Mouse (Mus musculus) heart, postnatal 0 days (tissue): ENCODE results near the gene Itgb1. TPM values are rescaled to one million over a fixed set of nuclear protein-coding genes. Genes with fewer than 3 reads are reported as not detected.

ENCODE experiments used
- ATAC-seq: fragments of 200-750 bp; cut with Nextera tagmentation; 2 replicates; pipeline ENCODE4 v1.8.0; 2017; ENCODE audit warnings: low read depth, moderate number of reproducible peaks, moderate library complexity; ENCODE audit not compliant: insufficient read depth
- DNase-seq: peaks from one replicate; pipeline ENCODE4 v3.0.0-alpha.2; 2016; ENCODE audit warnings: low spot score
- H3K27ac ChIP-seq: fragments of 300-500 bp; sonication (generic); 2 replicates; pipeline ENCODE4 v1.5.1; 2014; ENCODE audit warnings: low read depth, mild to moderate bottlenecking
- H3K27me3 ChIP-seq: fragments of 300-500 bp; sonication (generic); 2 replicates; pipeline ENCODE4 v1.6.1; 2014; ENCODE audit warnings: low read length, mixed read lengths; ENCODE audit not compliant: control insufficient read depth, insufficient read depth
- H3K36me3 ChIP-seq: fragments of 300-500 bp; sonication (generic); replicated peaks from 2 replicates; pipeline ENCODE4 v1.6.1; 2014; ENCODE audit warnings: low read length, mixed read lengths; ENCODE audit not compliant: control insufficient read depth, insufficient read depth
- H3K4me1 ChIP-seq: fragments of 300-500 bp; sonication (generic); 2 replicates; pipeline ENCODE4 v1.6.1; 2014; ENCODE audit warnings: antibody characterized with exemption; ENCODE audit not compliant: control insufficient read depth, insufficient read depth
- H3K4me2 ChIP-seq: fragments of 300-500 bp; sonication (generic); 2 replicates; pipeline ENCODE4 v1.6.1; 2014; ENCODE audit warnings: low read depth, mild to moderate bottlenecking, low read length, moderate library complexity
- H3K4me3 ChIP-seq: fragments of 300-500 bp; sonication (generic); 2 replicates; pipeline ENCODE4 v1.5.1; 2014; ENCODE audit warnings: low read depth, low read length
- H3K9ac ChIP-seq: fragments of 300-500 bp; sonication (generic); replicated peaks from 2 replicates; pipeline ENCODE4 v1.6.1; 2014; ENCODE audit warnings: low read depth, low read length, mixed read lengths
- H3K9me3 ChIP-seq: fragments of 300-500 bp; sonication (generic); replicated peaks from 2 replicates; pipeline ENCODE4 v1.6.1; 2016; ENCODE audit warnings: low read length; ENCODE audit not compliant: control insufficient read depth
- CTCF ChIP-seq: IDR thresholded peaks from 2 replicates; pipeline ENCODE4 v1.5.1; 2016; ENCODE audit warnings: antibody characterized with exemption, control low read depth, low read depth
- EP300 ChIP-seq: IDR thresholded peaks from 2 replicates; pipeline ENCODE4 v1.6.1; 2016; ENCODE audit warnings: antibody characterized with exemption, low read depth
- WGBS: fragments of 180-500 bp; shearing (Covaris S2); extraction: QIAGEN DNeasy Blood & Tissue Kit; methylation state at CpG from one replicate; pipeline ENCODE4 v1.1.7; 2014; 5-methylcytosine and 5-hydroxymethylcytosine counted together
- polyA plus RNA-seq: library from polyadenylated mRNA; unstranded; fragments of >200 nt; fragmentation: Nextera tagmentation; extraction: Ambion mirVana; gene quantifications from 2 replicates; pipeline ENCODE4 v1.2.1, GENCODE M21; 2015
- total RNA-seq: library from RNA; depleted of rRNA; stranded (reverse); fragments of >200 nt; gene quantifications from 2 replicates; pipeline ENCODE4 v1.2.3, GENCODE M21; 2014; ENCODE audit warnings: low replicate concordance; rRNA removed

The Itgb1 gene
- total RNA-seq = 240 and 317 TPM in 2 replicates
- 289 and 315 TPM in 2 replicates for polyA plus RNA-seq

DNA sequence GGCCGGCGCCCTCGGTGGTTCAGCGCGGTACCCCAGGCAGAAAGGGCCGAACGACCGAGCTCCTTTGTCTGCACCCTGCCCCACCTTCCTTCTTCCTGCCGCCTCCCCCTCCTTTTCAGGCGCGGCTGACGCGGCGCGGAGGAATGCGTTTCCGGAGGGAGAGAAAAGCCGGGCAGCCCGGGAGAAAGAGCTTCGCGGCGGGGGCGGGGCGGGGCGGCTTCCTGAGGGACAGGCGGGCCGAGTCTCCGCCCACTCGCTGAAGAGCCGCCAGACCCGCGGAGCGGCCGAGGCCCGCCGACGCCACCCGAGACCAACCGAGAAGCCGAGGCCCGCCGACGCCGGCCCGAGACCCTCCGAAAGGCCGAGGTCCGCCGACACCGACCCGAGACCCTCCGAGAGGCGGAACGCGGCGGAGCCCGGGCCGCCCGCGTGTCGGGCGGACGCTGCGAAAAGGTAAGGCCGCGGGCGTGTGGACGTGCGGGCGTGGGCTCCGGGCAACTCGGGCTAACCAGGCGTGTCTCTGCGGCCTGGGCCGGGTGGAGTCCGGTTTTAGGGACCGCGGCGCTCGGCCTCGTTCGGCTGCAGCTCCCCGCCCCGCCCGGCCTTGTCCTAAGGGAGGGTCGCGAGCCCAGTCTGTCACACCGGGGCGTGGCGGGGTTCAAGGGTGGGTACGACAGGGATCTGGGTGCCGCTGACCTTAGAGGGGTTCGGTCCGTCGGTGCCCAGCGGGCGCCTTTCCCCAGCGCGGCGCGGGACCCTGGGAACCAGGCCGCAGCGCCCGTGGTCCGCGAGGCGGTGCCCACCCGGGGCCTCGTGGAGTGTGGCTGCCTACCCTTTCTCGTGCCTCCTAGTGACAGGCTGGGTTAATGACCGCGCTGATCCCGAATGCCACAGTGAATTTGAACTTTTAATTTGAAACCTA lies at the start of gene Itgb1:
Gene Itgb1 (plus strand): TSS at position 148 of the 922 bp plus-strand sequence.
- Histone ChIP-seq H3K27ac (peak within 1 kb of the TSS; percentile 99), H3K9ac (peak within 1 kb of the TSS; percentile 99), H3K4me1 (peaks cover 23% of the 10 kb centered on the region), H3K9me3 (no peaks in the 10 kb centered on the region), H3K36me3 (no peaks in the 10 kb centered on the region), H3K27me3 (no peaks in the 10 kb centered on the region), H3K4me3 (peak within 1 kb of the TSS; percentile 94), H3K4me2 (peak within 1 kb of the TSS; percentile 71)
- TF ChIP-seq CTCF (peak; percentile 31), EP300 (peak; percentile 96)
- under 1% methylated on average over 105 of the region's 113 CpGs for WGBS
- DNase-seq (peak; percentile 97), ATAC-seq (peak; percentile 93)

DNA sequence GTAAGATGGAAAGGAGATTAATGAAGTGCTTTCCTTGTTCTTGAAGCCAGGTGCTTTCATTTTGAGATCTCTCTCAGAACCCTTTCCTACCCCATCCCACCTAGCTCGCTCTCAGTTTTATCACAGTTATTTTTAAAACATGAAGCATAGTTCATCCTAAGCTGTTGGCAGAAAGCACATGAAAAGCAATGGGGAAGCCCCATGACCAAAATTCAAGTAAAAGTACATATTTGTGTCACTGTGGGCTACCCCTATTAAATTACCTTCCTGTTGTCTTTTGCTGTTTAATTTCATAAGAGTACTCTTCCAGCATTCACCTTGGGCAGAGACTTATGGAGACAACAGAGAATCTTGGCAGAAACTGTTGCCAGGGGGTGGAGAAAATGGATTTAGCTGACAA lies 42.4 kb upstream of the Itgb1 start:
- H3K27me3 ChIP-seq = no peaks in the 10 kb centered on the region
- H3K36me3 ChIP-seq = no peaks in the 10 kb centered on the region
- H3K9me3 ChIP-seq = no peaks in the 10 kb centered on the region
- TF ChIP-seq EP300 (no peak), CTCF (no peak)
- H3K4me3 ChIP-seq = no peak overlapping the region
- H3K9ac ChIP-seq = no peak overlapping the region
- no peak for DNase-seq
- H3K27ac ChIP-seq = no peak overlapping the region
- H3K4me2 ChIP-seq = no peak overlapping the region
- ATAC-seq = no peak
- 30% methylated on average over 1 of the region's 1 CpGs for WGBS
- H3K4me1 ChIP-seq = no peaks in the 10 kb centered on the region

DNA sequence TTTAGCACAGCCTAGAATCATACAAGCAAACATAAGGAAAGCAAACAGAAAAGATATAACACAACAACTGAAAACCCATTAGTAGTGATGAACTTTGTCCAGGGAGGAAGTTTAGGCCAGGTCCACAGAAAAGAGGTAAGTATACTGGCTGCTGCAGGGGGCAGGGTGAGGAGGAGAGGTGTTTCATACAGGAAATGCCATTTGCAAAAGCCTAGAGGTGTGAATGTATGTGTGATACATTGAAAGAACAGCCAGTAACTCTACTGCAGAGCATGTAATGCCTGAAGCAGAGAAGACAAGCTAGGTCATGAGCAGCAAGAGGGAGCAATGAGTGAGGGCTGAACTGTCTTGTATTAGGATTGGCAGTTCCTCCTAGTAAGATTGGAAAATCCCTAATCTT lies 40.0 kb upstream of the Itgb1 start:
- Histone ChIP-seq H3K4me3 (no peak overlapping the region), H3K9ac (no peak overlapping the region), H3K36me3 (no peaks in the 10 kb centered on the region), H3K4me2 (no peak overlapping the region), H3K9me3 (no peaks in the 10 kb centered on the region), H3K27me3 (no peaks in the 10 kb centered on the region), H3K4me1 (no peaks in the 10 kb centered on the region), H3K27ac (no peak overlapping the region)
- no peak for TF ChIP-seq CTCF
- TF ChIP-seq EP300 = no peak
- ATAC-seq (no peak), DNase-seq (no peak)

DNA sequence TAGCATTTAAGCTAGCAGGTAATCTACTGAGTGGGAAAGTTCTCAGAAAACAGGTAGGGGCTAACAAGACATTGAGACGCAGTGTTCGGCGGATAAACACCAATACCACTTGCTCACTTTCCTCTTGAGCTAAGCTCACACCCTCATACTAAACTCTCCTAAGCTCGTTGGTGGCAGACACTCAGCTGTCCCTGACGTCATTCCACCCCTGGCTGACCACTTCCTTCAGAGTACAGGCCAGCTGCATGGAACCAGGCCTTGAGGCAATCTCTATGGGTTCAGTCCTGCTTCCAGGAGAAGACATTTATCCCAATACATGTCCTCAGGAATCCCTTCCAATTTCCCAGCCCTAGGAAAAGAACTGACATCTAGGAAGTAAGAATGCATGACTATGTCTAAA lies 39.0 kb upstream of the Itgb1 start:
- Histone ChIP-seq H3K4me2 (no peak overlapping the region), H3K27ac (no peak overlapping the region), H3K36me3 (no peaks in the 10 kb centered on the region), H3K9ac (no peak overlapping the region), H3K9me3 (no peaks in the 10 kb centered on the region), H3K4me3 (no peak overlapping the region), H3K4me1 (peaks cover 1% of the 10 kb centered on the region; the same call in 1 of the 2 replicates), H3K27me3 (no peaks in the 10 kb centered on the region)
- WGBS = 73% methylated on average over 5 of the region's 5 CpGs
- TF ChIP-seq CTCF (no peak), EP300 (no peak)
- ATAC-seq (no peak), DNase-seq (no peak)

DNA sequence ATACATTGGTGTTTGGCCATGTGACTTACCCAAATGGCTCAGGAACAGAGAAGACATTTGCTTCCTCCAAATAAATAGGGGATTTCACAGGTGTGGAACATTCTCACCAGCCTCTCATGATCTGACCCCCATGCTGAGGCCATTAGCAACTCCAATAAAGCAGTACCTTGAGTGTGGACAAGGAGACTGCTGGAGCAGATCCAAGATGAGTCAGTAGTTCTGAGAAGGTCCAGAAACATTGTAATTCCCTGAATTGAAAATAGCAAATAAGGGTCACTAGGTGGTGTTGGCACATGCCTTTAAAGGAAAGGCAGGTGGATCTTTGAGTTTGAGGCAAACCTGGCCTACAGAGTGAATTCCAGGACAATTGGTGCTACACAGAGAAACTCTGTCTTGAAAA lies 37.4 kb upstream of the Itgb1 start:
- Histone ChIP-seq H3K9me3 (no peaks in the 10 kb centered on the region), H3K4me3 (no peak overlapping the region), H3K27me3 (no peaks in the 10 kb centered on the region), H3K27ac (no peak overlapping the region), H3K9ac (no peak overlapping the region), H3K4me2 (no peak overlapping the region), H3K36me3 (no peaks in the 10 kb centered on the region), H3K4me1 (peaks cover 9% of the 10 kb centered on the region)
- DNase-seq (no peak), ATAC-seq (no peak)
- no peak for TF ChIP-seq CTCF
- TF ChIP-seq EP300 = no peak
